Mouse (Mus musculus) hindbrain, embryonic 10.5 days (tissue): ENCODE data around the gene Zfp704. TPM values are rescaled to one million over a fixed set of nuclear protein-coding genes. Genes with fewer than 3 reads are reported as not detected.

Experiments
- DNase-seq: peaks from one replicate; pipeline ENCODE4 v3.0.0-alpha.2; 2017; ENCODE audit warnings: low spot score
- H3K27ac ChIP-seq: fragments of 300-500 bp; sonication (generic); 2 replicates; pipeline ENCODE4 v1.5.1; 2016; ENCODE audit warnings: mild to moderate bottlenecking, moderate library complexity
- H3K27me3 ChIP-seq: fragments of 300-500 bp; sonication (generic); 2 replicates; pipeline ENCODE4 v1.6.1; 2016; ENCODE audit warnings: mild to moderate bottlenecking; ENCODE audit not compliant: poor library complexity, insufficient read depth, severe bottlenecking
- H3K36me3 ChIP-seq: fragments of 300-500 bp; sonication (generic); 2 replicates; pipeline ENCODE4 v1.6.1; 2016; ENCODE audit warnings: mild to moderate bottlenecking, moderate library complexity
- H3K4me1 ChIP-seq: fragments of 300-500 bp; sonication (generic); replicated peaks from 2 replicates; pipeline ENCODE4 v1.6.1; 2016; ENCODE audit warnings: mild to moderate bottlenecking
- H3K4me3 ChIP-seq: fragments of 300-500 bp; sonication (generic); 2 replicates; pipeline ENCODE4 v1.5.1; 2016; ENCODE audit warnings: mild to moderate bottlenecking, moderate library complexity
- H3K9me3 ChIP-seq: fragments of 300-500 bp; sonication (generic); 2 replicates; pipeline ENCODE4 v1.6.1; 2016; ENCODE audit warnings: mild to moderate bottlenecking, moderate library complexity
- WGBS: fragments of 180-500 bp; shearing (Covaris S2); methylation state at CpG from one replicate; pipeline ENCODE4 v1.1.7; 2016; 5-methylcytosine and 5-hydroxymethylcytosine counted together
- polyA plus RNA-seq: library from polyadenylated mRNA; unstranded; fragments of >200 nt; fragmentation: Nextera tagmentation; extraction: Ambion mirVana; gene quantifications from 2 replicates; pipeline ENCODE4 v1.2.1, GENCODE M21; 2016

Gene Zfp704
- polyA plus RNA-seq, 1 experiment from 2014 or later = 4.2 TPM

DNA sequence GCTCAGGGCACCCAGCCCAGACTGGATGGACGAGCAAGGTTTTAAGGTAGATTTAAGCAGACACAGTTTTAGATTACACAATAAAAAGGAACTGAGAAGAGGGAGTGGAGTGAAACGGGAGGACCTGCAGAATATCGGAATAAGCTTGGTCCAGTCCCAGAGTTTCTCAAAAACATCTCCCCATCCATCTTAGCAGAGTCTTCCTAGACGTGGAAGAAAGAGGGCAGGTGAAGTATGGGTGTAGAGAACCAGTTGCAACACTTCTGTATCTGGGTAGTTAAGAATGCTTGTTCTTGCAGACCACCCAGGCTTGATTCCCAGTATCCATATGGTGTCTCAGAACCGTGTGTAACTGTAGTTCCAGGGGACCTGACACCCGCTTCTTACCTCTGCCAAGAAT lies 149.6 kb downstream of the Zfp704 start:
- no peak overlapping the region for H3K4me3 ChIP-seq
- peaks cover 27% of the 10 kb centered on the region; the same call in 1 of the 2 replicates for H3K36me3 ChIP-seq
- no peaks in the 10 kb centered on the region for H3K4me1 ChIP-seq
- H3K27ac ChIP-seq = no peak overlapping the region
- no peak for DNase-seq
- H3K27me3 ChIP-seq = no peaks in the 10 kb centered on the region
- 87% methylated on average over 6 of the region's 6 CpGs for WGBS
- 0 out of 2 replicates have a peak, but pooled peaks cover 2% of the 10 kb centered on the region for H3K9me3 ChIP-seq

DNA sequence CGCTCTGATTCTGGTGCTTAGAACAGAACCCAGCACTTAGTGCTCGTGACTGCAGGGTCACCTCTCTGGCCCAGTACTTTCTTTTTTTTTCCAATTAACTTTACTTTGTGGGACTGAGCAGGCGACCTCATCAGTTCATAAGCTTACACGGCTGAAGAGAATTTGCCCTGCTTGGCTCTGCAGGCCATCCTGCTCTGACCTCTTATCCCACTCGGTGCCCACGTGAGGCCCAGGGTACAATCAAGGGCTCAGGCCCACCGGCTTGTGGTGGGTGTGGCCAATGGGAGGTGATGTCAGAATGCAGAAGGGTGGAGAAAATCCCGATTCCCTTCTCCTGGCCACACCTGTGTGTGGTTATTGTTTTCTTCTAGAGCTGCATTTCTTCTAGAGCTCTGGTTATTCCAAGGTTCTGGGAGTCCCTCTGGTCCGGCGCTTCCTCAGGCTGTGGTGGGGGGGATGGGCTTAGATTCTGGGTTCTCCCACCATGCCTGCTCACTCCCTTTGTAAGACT lies 153.4 kb downstream of the Zfp704 start:
- Histone ChIP-seq H3K4me3 (no peak overlapping the region), H3K27me3 (no peaks in the 10 kb centered on the region), H3K36me3 (peaks cover 17% of the 10 kb centered on the region; the same call in 1 of the 2 replicates), H3K4me1 (no peaks in the 10 kb centered on the region), H3K9me3 (no peaks in the 10 kb centered on the region), H3K27ac (no peak overlapping the region)
- DNase-seq = no peak
- WGBS = 78% methylated on average over 10 of the region's 10 CpGs

- H3K27ac ChIP-seq = no peak overlapping the region
- peaks cover 13% of the 10 kb centered on the region for H3K36me3 ChIP-seq
- no peaks in the 10 kb centered on the region for H3K4me1 ChIP-seq
- DNase-seq = no peak
- H3K9me3 ChIP-seq = no peaks in the 10 kb centered on the region
- no peaks in the 10 kb centered on the region for H3K27me3 ChIP-seq
- no peak overlapping the region for H3K4me3 ChIP-seq
- WGBS = 92% methylated on average over 5 of the region's 5 CpGs
These were observed 154.5 kb downstream of the Zfp704 start for GRCm38 (mm10) chr3:9455351-9455750.

GRCm38 (mm10) chr3:9454556-9455330 lies 155.1 kb downstream of the Zfp704 start:
- peaks cover 11% of the 10 kb centered on the region for H3K36me3 ChIP-seq
- H3K4me1 ChIP-seq = no peaks in the 10 kb centered on the region
- H3K27me3 ChIP-seq = no peaks in the 10 kb centered on the region
- no peak overlapping the region for H3K4me3 ChIP-seq
- no peaks in the 10 kb centered on the region for H3K9me3 ChIP-seq
- no peak overlapping the region for H3K27ac ChIP-seq
- no peak for DNase-seq
- 88% methylated on average over 8 of the region's 8 CpGs for WGBS

DNA sequence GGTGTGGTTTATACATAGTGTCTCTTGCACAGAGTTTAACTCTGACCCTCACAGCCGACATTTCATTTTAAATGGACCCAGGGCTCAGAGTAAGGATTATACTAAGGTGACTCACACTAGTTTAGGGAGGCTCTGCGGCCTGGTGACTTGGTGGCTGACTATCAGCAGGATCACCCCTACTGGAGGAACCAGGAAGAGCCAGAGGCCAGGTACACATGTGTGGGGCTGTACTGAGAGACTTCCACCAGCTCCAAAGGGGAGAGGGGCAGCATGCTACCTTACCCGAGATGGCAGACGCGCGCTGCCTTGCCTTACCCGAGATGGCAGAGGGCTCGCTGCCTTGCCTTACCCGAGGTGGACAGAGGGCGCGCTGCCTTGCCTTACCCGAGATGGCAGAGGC lies 159.4 kb downstream of the Zfp704 start:
- peaks cover 47% of the 10 kb centered on the region for H3K36me3 ChIP-seq
- no peaks in the 10 kb centered on the region for H3K4me1 ChIP-seq
- no peaks in the 10 kb centered on the region for H3K27me3 ChIP-seq
- H3K4me3 ChIP-seq = no peak overlapping the region
- DNase-seq = no peak
- H3K27ac ChIP-seq = no peak overlapping the region
- H3K9me3 ChIP-seq = peaks cover 8% of the 10 kb centered on the region
- WGBS = 93% methylated on average over 12 of the region's 12 CpGs

DNA sequence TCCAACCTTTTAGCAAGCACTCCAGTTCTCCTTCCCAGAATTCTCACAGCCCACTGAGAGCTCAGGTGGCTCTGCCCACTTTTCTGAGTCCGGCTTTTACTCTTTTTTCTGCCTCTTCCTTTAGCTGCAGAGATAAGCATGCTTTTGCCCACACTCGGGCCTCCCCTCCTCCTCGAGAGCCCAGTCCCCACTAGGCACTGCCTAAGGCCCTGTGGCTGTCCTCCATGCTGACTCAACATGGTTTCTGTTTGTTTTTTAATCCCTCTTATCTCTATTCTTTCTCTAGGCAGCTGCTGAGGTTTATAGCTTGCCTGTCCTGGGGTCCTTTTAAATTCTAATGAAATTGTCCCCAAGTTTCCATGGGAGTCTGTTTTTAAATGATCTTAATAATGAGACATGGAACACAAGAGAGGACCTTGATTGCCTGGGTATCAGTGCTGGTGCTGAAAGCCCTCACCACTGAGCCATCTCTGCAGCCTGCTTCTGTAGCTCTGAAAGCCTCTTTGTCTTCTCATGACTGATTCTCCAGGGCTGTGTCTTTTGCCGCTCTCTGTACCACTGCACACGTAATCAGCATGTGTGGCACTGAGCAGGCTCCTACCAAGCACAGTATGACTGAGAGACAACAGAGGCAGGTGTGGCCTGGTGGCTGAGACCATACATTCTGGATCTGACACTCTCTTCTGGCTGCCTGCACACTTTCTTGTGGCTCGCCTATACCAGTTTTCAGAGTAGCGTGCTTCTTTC lies 160.5 kb downstream of the Zfp704 start:
- no peaks in the 10 kb centered on the region for H3K27me3 ChIP-seq
- no peaks in the 10 kb centered on the region for H3K4me1 ChIP-seq
- peaks cover 8% of the 10 kb centered on the region for H3K9me3 ChIP-seq
- H3K27ac ChIP-seq = no peak overlapping the region
- H3K4me3 ChIP-seq = no peak overlapping the region
- DNase-seq = no peak
- 78% methylated on average over 7 of the region's 7 CpGs for WGBS
- H3K36me3 ChIP-seq = peaks cover 50% of the 10 kb centered on the region

DNA sequence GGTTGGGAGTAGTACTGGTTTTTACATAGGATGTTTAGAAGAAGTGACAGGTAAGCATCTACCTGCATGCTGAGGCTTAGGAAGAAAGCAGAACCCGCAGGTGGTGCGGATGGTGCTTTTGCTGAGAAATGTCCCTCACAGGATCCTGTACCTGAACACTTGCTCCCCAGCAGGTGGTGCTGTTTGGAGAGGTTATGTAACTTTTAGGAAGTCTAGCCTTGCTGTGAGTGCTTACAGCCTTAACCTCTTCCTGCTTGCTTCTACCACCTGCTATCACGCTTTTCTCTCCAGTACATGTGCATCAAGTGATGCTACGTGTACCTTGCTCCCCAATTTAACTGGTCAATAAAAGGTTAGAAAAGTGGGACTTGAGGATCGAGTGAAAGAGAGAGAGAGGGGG lies 161.3 kb downstream of the Zfp704 start:
- Histone ChIP-seq H3K27me3 (no peaks in the 10 kb centered on the region), H3K4me3 (no peak overlapping the region), H3K4me1 (no peaks in the 10 kb centered on the region), H3K27ac (no peak overlapping the region), H3K9me3 (peaks cover 8% of the 10 kb centered on the region), H3K36me3 (peaks cover 59% of the 10 kb centered on the region)
- DNase-seq = no peak
- 95% methylated on average over 5 of the region's 5 CpGs for WGBS

GRCm38 (mm10) chr3:9444558-9444957 lies 165.3 kb downstream of the Zfp704 start:
- no peak for DNase-seq
- 76% methylated on average over 5 of the region's 5 CpGs for WGBS
- H3K9me3 ChIP-seq = peaks cover 8% of the 10 kb centered on the region
- H3K4me3 ChIP-seq = no peak overlapping the region
- no peaks in the 10 kb centered on the region for H3K4me1 ChIP-seq
- H3K27ac ChIP-seq = no peak overlapping the region
- H3K36me3 ChIP-seq = peaks cover 48% of the 10 kb centered on the region
- H3K27me3 ChIP-seq = no peaks in the 10 kb centered on the region

GRCm38 (mm10) chr3:9443981-9444380 lies 165.9 kb downstream of the Zfp704 start:
- Histone ChIP-seq H3K27ac (no peak overlapping the region), H3K36me3 (peaks cover 44% of the 10 kb centered on the region), H3K9me3 (peaks cover 7% of the 10 kb centered on the region), H3K27me3 (no peaks in the 10 kb centered on the region), H3K4me1 (no peaks in the 10 kb centered on the region), H3K4me3 (no peak overlapping the region)
- 90% methylated on average over 7 of the region's 7 CpGs for WGBS
- DNase-seq = no peak

- Histone ChIP-seq H3K4me3 (no peak overlapping the region), H3K27ac (no peak overlapping the region), H3K4me1 (no peaks in the 10 kb centered on the region), H3K9me3 (peaks cover 2% of the 10 kb centered on the region), H3K27me3 (no peaks in the 10 kb centered on the region), H3K36me3 (peaks cover 44% of the 10 kb centered on the region)
- DNase-seq = no peak
- 86% methylated on average over 2 of the region's 2 CpGs for WGBS
These were observed 166.4 kb downstream of the Zfp704 start for GRCm38 (mm10) chr3:9443476-9443875.

GRCm38 (mm10) chr3:9441566-9442540 lies 168.0 kb downstream of the Zfp704 start:
- Histone ChIP-seq H3K27ac (no peak overlapping the region), H3K4me1 (no peaks in the 10 kb centered on the region), H3K27me3 (no peaks in the 10 kb centered on the region), H3K9me3 (no peaks in the 10 kb centered on the region), H3K4me3 (no peak overlapping the region), H3K36me3 (peaks cover 46% of the 10 kb centered on the region)
- DNase-seq = no peak
- WGBS = 94% methylated on average over 27 of the region's 27 CpGs

- Histone ChIP-seq H3K9me3 (no peaks in the 10 kb centered on the region), H3K36me3 (peaks cover 39% of the 10 kb centered on the region), H3K27ac (no peak overlapping the region), H3K27me3 (no peaks in the 10 kb centered on the region), H3K4me1 (no peaks in the 10 kb centered on the region), H3K4me3 (no peak overlapping the region)
- WGBS = 85% methylated on average over 6 of the region's 6 CpGs
- no peak for DNase-seq
These were observed 169.4 kb downstream of the Zfp704 start for GRCm38 (mm10) chr3:9440466-9440865.
